Mouse (Mus musculus) G1E (cell line): ENCODE measurements around the gene Pon1.

Experiments
- CTCF ChIP-seq: IDR thresholded peaks from 2 replicates; pipeline ENCODE4 v1.5.1; 2012; ENCODE audit warnings: low read depth, low read length, inconsistent platforms, mixed read lengths
- GATA1 ChIP-seq: IDR thresholded peaks from 2 replicates; pipeline ENCODE4 v1.6.1; 2012; ENCODE audit warnings: borderline replicate concordance, low read length, inconsistent platforms, mixed read lengths
- POLR2AphosphoS5 ChIP-seq: IDR thresholded peaks from 2 replicates; pipeline ENCODE4 v1.6.1; 2012; ENCODE audit warnings: low read depth, low read length, inconsistent platforms; ENCODE audit not compliant: insufficient replicate concordance

DNA sequence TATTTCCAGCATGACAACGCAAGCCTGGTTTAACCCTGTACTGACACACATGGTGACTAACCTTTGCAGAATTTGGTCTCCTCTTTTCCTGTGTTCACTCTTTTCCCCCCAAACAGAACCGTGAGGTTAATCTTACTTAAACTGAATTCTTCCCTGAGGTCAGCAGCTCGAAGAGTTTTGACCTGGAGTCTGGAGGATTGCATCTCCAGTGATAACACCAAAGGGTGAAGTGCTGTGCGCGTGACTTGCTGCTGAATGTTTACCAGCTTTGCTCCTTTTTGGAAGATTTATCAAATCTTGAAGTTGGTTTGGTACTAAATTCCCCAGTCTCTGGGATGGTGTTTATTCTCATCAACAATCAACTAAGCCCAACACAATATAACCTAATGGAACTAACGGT lies 39.0 kb downstream of the Pon1 start:
- TF ChIP-seq CTCF (no peak), GATA1 (no peak), POLR2AphosphoS5 (no peak)
